Mouse (Mus musculus): Measurements from ENCODE around the gene Pdcd4. TPM values are rescaled to one million over a fixed set of nuclear protein-coding genes. Genes with fewer than 3 reads are reported as not detected.
"Not testable (repeated sequence)": the region's sequence is repeated elsewhere in the genome, so short reads cannot be mapped to it uniquely, and the experiment has no call there.

Gene Pdcd4
- total RNA-seq, 1 experiment from 2014 or later = 109 TPM

GRCm38 (mm10) chr19:53944786-53945169 lies 52.7 kb downstream of the Pdcd4 start:
- DNase-seq = no peak

GRCm38 (mm10) chr19:53945171-53946042 lies 53.4 kb downstream of the Pdcd4 start:
- DNase-seq = peak; percentile 69

DNA sequence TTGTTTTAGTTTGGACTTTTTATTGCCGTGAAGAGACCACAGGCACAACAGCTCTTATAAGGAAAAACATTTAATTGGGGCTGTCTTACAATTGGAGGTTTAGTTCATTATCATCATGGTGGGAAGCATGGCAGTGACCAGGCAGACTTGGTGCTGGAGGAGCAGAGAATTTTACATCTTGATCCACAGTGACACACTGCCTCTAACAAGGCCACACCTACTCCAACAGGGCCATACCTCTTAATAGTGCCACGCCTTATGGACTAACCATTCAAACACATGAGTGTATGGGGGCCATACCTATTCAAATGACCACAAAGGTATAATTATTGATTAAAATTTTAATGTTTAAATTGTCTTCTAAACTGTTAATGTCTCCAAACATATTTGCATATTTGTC lies 65.5 kb downstream of the Pdcd4 start:
- no peak for DNase-seq

- DNase-seq = no peak
These were observed 70.5 kb downstream of the Pdcd4 start for GRCm38 (mm10) chr19:53962511-53962910.

DNA sequence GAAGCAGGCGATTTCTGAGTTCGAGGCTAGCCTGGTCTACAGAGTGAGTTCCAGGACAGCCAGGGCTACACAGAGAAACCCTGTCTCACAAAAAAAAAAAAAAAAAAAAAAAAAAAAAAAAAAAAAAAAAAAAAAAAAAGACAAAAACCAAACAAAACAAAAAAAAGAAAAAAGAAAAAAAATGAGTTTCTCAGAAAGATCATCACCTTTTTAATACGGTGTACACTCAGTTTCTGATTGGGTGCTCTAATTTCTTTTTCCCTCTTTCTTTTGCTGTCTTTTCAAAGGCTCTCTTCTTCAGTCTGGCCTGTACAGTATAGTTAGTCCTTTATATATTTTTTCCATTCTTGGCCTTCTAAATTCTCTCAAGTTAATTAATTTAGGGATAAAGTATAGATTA lies 72.3 kb downstream of the Pdcd4 start:
- not testable (repeated sequence) for DNase-seq

DNA sequence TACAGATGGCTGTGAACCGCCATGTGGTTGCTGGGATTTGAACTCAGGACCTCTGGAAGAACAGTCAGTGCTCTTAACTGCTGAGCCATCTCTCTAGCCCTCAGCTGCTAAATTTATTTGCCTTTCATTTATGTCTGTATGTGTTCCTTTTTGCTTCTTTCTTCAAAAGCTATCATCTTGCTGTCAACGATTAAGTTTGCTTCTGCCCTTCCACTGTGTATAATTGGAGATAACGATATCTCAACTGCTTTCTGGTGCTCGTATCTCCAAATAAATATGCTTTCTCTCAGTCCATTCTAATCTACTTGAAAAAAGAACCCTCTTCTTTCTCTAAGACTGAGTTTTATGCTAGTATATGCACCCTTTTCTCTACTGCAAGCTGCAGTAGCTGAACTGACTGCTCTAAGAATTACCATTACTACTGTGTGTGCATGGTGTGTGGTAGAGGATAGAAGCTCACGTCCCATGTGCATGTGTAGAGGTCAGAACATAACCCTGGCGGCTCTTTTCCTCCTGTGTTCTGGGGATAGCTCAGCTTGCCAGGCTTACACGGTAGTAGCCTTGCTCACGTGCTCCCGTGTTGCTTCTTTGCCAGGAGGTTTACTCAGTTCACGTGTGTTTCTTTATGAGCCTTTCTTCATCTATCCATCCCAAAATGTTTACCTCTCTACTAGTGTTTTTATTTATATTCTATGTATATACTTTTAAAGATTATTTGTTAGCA lies 73.0 kb downstream of the Pdcd4 start:
- DNase-seq = peak; percentile 14

- DNase-seq = no peak
These were observed 77.2 kb downstream of the Pdcd4 start for GRCm38 (mm10) chr19:53969226-53969625.

DNA sequence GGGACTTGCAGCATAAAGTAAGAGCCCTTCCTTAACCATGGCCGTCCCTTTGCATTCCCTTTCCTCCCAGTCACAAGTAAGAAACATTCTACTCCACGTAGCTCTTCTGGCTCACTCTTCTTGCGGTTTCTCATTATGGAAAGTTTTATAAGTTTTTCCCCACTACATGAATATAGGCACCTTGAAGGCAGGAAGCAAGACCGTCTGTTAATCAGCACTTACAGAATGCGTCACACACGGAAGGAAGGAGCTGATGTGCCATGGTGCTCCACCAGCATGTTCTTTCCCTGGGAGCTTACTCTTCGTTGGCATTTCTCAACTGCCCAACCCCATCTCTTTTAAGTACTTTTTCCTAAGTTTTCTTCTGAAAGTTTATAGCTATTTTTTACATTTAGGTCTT lies 79.9 kb downstream of the Pdcd4 start:
- DNase-seq = no peak

DNA sequence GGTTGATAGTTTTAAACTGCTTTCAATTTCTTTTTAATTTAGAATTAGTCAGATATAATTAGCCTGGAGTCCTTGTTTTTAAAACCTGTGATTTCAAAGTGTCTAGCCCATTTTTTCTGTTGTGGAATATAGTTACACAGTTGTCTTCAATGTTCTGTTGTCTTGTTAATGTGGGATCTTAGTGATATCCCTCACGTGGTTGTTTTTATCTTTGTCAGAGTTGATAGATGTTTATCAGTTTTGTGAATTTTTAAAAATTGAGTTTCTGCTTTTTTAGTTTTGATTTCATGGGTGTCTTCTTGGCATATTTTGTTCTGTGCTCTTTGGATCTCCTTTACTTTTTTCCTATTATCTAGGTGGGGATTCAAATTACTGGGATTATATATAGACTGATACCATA lies 81.6 kb downstream of the Pdcd4 start:
- no peak for DNase-seq

Other genes starting within 250 kb of the Pdcd4 start
- 1.3 TPM in 2 replicates for gene Rbm20, start 214.9 kb upstream of the Pdcd4 start, total RNA-seq (2021)
- gene Shoc2, start 52.1 kb downstream of the Pdcd4 start, total RNA-seq (2021) = 42.0 and 44.8 TPM in 2 replicates
- 23.2 and 26.1 TPM in 2 replicates for gene Bbip1, start 52.4 kb downstream of the Pdcd4 start, total RNA-seq (2021)
- 0.67 and 2.2 TPM in 2 replicates for gene Adra2a, start 151.9 kb downstream of the Pdcd4 start, total RNA-seq (2021)

Data from adrenal gland, postnatal 14 days (tissue).